Mouse (Mus musculus) CD4-positive, CD25-positive, alpha-beta regulatory T cell, adult 4 months (primary cell): ENCODE data around the gene Mrpl51. TPM values are rescaled to one million over a fixed set of nuclear protein-coding genes. Genes with fewer than 3 reads are reported as not detected.
A peak's percentile ranks its signal among the peaks of the same experiment; 100 is the strongest.

ENCODE experiments used
- ATAC-seq: one replicate; pipeline ENCODE4 v1.8.0; 2017
- polyA plus RNA-seq, 2 experiments: library from polyadenylated mRNA; unstranded; fragments of 100-300 nt; shearing (Covaris generic); gene quantifications; one replicate each; pipeline ENCODE4 v1.2.1; 2017

Mrpl51 gene
- 10 to 100 TPM; 67.5 to 77.7 TPM for polyA plus RNA-seq

DNA sequence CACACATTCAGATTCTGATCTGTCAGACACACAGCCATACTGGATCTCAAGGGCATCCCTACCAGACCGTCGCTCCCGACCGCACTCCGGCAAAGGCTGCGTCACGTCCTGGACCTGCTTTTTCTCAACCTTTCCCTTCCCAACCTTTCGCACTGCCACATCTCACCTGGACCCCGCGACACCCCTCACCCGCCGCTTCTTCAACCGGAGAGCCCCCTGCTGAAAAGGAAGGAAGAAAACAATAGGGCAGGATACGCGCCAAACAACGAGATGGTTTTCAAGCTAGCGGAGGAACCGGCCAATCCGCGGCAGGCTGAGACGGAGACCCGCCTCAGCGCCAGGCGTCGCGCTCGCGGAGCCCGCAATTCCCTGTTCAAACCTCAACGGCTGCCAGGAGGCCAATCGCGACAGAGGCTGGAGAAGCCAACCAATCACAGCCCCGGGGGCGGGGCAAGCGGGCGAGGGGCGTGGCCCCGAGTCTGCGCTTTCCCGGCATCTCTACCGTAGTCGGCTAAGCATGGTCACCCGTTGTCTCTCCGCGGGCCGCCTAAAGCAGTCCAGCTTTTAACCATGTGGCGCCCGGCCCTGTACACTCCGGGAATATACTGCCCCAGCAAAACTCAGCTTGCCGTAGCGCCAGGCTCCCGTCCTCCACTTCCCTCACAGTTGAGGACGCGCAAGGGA lies at the start of gene Mrpl51, which contains the start of gene Ncapd2:
Mrpl51 (plus strand) TSS at position 470 of the 684 bp plus-strand sequence.
Ncapd2 (minus strand) TSS at position 370 of the 684 bp plus-strand sequence.
- ATAC-seq = peak; percentile 96

- no peak for ATAC-seq
Observed at GRCm38 (mm10) chr6:125142436-125142835, 49.2 kb upstream of the Mrpl51 start.

GRCm38 (mm10) chr6:125143128-125143527 lies 48.5 kb upstream of the Mrpl51 start:
- ATAC-seq = no peak

DNA sequence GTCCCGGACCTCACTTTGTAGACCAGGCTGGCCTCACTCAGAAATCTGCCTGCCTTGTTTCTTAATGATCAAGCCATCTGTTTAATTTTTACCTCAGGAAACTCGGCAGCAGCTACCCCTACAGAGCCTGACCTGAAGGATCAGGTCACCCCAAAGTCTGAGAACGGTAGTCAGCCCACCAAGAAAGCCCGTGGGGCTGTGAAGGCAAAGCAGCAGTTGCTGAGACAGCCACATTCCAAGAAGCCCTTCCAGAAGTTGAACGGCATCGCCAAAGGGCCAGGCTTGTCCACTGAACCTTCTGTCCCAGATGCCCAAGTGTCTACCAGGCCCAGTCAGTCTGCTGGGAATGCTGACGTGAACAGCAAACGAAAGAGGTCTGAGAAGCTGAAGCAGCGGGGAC lies 47.7 kb upstream of the Mrpl51 start:
- no peak for ATAC-seq

DNA sequence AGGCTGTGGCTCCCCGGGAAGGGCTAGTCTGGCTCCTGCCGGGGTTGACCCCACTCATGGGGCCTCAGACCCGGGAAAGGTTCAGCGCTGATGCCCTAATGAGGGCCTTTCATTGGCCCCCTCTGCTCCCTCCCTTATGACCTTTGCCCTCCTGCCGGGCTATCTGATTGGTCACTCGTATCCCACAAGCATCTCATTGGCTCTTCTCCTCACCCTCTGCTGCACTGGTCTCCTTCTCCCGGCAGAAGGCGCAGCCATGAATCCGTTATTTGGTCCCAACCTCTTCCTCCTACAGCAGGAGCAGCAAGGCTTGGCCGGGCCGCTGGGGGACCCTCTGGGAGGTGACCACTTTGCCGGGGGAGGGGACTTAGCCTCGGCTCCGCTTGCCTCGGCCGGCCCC lies 46.6 kb upstream of the Mrpl51 start, which contains the start of gene Iffo1:
Iffo1 (plus strand) TSS at position 241 of the 400 bp plus-strand sequence.
- peak; percentile 100 for ATAC-seq

DNA sequence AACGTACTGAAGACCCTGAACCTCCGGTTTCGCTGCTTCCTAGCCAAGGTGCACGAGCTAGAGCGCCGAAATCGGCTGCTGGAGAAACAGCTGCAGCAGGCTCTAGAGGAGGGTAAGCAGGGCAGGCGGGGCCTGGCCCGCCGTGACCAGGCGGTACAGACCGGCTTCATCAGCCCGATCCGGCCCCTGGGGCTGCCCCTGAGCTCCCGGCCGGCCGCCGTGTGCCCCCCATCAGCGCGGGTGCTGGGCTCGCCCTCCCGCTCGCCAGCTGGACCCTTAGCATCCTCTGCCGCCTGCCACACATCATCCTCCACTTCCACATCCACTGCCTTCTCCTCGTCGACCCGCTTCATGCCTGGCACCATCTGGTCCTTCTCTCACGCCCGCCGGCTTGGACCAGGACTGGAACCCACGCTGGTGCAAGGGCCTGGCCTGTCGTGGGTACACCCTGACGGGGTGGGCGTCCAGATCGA lies 46.1 kb upstream of the Mrpl51 start:
- no peak for ATAC-seq

DNA sequence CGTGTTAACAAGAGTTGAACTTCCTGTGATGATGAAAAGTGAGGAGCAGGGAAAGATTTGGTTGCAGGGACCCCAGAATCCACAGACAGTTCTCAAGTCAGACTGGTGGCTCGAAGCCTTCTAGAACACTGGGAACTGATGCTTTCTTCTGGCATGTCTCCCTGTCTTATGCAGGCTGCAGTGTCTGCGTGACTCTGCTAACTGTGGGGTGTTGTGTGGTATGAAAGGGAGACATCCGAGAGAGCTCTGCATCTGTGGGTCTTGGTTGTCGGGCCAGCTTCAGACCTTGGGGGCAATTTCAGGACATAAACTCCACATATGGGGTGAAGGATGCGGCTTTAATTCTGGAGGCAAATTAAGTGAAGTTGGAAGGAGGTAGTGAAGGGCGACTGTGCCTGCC lies 45.5 kb upstream of the Mrpl51 start:
- no peak for ATAC-seq

- no peak for ATAC-seq
Observed at GRCm38 (mm10) chr6:125146797-125147196, 44.8 kb upstream of the Mrpl51 start.

DNA sequence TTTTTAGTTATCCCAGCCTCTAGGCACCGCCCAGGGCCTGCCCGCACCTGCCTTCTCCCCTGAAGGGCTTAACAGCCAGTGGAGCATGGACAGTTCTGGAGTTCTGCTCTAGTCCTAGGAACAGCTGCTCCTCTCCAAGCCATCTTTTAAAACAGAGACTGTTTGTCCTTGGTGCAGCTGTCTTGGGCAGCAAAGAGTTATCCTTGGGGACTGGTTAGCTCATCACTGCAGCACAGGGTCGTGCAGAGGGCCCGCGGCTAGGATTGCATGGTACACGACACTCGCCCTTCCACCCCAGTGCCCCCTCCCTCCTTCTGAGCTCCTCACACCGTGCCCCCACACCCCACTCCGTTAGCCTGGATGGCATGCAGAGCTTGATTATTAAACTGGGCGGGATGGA lies 44.3 kb upstream of the Mrpl51 start:
- no peak for ATAC-seq

DNA sequence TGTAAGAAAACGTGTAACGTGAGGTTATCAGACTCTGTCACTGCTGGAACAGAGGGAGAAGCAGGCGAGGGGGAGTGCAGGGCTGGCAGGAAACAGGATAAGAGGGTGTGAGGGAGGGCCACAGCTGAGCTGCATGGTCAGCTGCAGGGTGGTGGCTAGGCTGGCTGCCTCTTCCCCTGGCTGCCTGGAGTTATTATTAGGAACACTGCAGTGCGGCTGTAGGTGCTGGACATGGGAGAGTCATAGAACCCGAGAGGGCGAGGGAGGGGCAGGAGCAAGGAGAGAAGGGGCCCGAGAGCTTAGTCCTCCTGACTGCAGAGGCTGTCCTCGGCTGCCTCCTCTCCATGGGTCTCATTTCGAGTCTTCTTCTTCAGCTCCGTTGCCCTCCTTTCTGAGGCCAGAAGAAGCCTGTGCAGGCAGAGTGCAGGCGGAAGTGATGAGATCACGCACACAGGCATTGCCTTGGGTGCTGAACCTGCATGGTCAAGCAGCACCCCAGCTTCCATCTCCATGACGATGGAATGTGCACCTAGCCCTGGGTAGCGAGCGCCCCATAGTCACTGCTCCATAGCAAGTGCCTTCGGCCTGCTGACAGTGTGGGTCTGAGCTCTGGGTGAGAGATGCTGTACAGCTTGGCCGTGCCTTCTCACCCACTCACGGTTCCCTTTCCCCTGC lies 43.2 kb upstream of the Mrpl51 start:
- no peak for ATAC-seq

DNA sequence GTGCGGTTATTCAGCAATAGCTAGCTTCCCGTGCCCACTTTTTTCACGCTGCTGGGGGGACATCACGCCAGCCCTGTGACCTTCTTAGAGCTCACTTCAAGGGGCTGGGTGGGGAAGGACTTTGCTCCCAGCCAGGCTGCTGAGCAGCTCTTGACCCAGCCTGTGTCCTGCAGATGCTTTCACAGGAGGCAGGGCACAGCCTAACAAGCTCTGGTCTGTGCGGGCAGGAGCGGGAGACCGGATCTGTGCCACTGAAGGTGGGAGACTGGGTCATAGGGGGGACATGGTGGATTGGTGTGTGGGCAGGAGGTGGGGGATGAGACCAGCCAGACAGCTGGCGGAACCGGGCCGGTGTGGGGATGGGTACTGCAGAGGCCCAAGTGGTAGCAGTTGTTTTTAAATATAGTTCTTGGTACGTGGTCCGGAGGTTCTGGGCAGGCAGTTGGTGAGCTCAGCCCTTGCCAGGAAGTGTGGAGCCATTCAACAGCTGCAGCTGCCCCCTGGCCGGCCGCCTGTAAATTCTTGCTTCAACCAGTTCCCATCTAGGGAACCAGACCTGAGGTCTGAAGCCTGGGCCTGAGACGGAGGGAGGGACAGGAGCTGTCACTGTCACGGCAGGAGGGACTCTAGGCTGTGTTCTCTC lies 42.6 kb upstream of the Mrpl51 start:
- ATAC-seq = no peak

GRCm38 (mm10) chr6:125149569-125149950 lies 42.0 kb upstream of the Mrpl51 start:
- ATAC-seq = no peak

GRCm38 (mm10) chr6:125152212-125153017 lies 39.2 kb upstream of the Mrpl51 start:
- ATAC-seq = no peak

- no peak for ATAC-seq
Observed at GRCm38 (mm10) chr6:125153018-125153389, 38.6 kb upstream of the Mrpl51 start.

DNA sequence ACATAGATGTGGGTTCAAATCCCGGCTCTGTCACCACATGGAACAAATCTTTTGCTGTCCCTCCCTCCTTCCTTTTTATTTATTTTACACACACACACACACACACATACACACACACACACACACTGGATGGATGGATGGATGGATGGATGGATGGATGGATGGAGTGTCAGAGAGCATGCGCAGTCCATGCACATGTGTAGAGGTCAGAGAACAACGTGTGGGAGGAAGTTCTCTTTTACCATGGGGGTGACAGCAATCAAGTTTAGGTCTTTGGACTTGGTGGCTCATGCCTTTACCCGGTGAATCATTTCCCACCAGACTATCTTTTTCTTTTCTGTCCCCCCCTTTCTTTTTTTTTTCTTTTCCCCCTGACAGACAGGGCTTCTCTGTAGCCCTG lies 37.9 kb upstream of the Mrpl51 start:
- ATAC-seq = no peak

GRCm38 (mm10) chr6:125154550-125154949 lies 37.1 kb upstream of the Mrpl51 start:
- ATAC-seq = peak; percentile 45

DNA sequence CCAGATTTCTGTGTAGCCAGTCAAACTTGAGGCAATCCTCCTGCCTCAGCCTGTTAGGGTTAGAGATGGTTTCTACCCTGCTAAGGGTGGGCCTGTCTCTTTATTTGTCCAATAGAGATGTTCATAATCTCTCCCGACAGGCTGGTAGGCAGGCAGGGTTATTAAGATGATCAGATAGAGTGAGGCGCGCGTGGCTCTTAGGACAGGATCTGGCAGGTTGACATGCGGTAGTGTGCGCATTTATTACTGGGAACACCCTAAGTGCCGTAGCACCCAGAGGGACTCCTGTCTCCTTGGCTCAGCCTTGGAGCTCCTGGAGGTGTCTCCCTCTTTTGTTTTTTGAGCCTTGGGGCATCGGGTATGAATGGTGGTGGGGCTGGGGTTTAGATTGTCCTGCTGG lies 36.3 kb upstream of the Mrpl51 start:
- ATAC-seq = no peak

DNA sequence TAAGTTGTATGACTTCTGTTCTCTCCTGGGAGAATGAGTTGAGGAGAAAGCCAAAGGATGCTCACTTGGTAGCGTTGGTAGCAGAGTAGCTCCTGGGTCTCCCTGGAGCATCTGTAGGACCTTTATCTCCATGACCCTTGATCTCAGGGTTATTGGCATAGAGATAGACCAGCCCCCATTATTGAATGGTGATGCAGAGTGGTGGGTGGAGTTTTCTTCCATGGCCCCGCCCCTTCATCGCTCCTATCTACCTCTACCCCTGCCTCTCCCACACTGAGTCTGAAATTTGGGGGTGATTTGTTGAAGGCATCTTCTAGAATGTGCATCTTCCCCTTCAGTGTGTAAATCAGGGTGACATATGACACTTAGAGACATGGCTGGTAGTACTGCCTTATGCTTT lies 35.1 kb upstream of the Mrpl51 start:
- no peak for ATAC-seq

DNA sequence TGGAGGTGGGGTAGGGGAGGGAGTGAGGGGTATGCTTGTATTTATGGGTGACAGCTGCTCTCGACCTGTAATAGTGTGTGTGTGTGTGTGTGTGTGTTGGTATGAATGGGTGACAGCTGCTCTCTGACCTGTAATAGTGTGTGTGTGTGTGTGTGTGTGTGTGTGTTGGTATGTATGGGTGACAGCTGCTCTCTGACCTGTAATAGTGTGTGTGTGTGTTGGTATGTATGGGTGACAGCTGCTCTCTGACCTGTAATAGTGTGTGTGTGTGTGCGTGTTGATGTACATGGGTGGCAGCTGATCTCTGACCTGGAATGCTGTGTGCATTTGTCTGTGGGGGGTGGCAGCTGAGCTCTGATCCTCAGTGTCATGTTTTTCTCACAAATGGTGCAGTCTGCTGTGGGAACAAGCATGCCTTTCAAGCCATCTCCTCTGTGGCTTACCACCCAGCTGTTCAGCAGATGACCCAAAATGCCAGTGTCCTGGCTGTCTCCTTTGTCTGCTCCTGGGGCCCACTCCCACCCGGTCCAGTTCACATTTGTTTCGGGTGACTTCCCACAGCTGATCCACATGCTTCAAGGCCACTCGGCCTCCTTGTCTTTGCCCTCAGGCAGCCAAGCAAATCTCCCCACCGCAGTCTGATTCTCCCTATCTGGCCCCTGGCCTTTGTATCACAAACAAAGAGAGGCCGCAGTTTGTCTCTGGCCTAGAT lies 34.5 kb upstream of the Mrpl51 start:
- ATAC-seq = no peak

DNA sequence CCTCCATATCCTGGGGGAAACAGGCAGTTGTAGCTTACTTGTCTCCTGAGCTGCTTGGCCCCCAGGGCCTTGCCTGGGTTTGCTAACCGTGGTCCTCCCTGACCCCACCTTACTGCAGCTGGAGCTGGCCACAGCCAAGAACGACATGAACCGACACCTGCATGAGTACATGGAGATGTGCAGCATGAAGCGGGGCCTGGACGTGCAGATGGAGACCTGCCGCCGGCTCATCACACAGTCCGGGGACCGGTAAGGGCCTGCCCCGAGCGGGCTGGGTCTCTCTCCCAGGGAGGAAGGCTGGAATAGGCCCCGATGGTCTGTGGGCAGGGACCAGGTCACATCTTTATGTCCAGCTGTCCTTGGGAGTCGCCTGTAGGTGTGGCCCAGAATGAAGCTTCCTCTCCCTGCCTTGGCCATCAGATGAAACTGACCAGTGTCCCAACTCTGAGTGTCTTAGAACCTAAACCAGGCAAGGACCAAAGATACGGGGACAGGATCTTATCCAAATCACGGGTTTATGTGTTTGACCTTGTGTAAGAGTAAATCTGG lies 32.6 kb upstream of the Mrpl51 start:
- no peak for ATAC-seq

DNA sequence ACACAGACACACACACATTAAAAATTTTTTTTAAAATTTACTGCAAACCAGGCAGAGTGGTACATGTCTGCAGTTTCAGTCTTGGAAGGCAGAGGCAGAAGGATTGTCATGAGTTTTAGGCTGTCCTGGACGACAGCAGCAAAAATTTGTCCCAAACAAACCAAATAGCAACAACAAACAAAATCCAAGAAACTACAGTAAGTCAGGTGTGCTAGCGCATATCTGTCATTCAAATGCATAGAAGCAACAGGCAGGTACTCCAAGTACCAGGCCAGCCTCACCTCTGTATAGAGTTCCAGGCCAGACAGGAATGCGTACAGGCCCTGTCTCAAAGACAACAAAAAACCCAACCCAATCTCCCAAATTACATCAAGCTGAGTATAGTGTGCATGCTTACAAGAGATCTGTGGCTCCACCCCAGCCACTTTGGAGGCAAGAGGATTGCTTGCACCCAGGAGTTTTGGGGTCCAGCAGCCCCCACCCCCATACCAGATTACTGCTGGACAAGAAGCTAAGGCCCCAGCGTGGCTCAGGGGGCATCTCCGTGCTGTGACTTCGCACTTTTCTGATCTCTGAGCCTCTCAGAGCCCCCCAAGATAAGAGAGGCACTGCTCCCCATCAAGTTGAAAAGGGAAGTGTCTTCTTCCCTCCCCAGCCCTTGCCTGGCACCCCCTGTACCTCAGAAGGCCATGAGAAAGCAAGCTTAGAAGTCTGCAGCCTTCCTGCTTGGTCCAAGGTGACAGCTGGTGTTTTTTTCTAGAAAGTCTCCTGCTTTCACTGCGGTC lies 31.6 kb upstream of the Mrpl51 start:
- no peak for ATAC-seq
